ENCODE assay signal across 32 mouse cellular contexts in genomic region chr2:167599917-167600316, GRCm38 (mm10). TPM values are rescaled to one million over a fixed set of nuclear protein-coding genes. Genes with fewer than 3 reads are reported as not detected.
A peak's percentile ranks its signal among the peaks of the same experiment; 100 is the strongest.
DNase-seq lines count a peak whose midpoint lies in the region; ATAC-seq and TF ChIP-seq lines count a peak whose summit lies in the region.
"Had no signal": no experiment of that assay in that cellular context is flagged by ENCODE, and none has a peak within 500 bp of the region (broad histone marks: within the 10 kb centered on the region; RNA-seq: fewer than 3 reads in every experiment).

No protein-coding gene starts in this region.

- H3K27me3 ChIP-seq in limb, embryonic 10.5 days (ENCODE audit: low read depth, poor library complexity, severe bottlenecking) = peaks cover 3% of the 10 kb centered on the region; the same call in 1 of the 2 replicates
- no peaks in the 10 kb centered on the region for H3K27me3 ChIP-seq in lung, postnatal 0 days (replicated peaks; ENCODE audit: insufficient read depth, low read length)

- TF ChIP-seq EP300 in lung, postnatal 0 days (IDR thresholded peaks at IDR 0.05) = no peak

- no peaks in the 10 kb centered on the region for H3K36me3 ChIP-seq in limb, embryonic 10.5 days
- H3K36me3 ChIP-seq in lung, postnatal 0 days (ENCODE audit: insufficient read depth, low read length) = no peaks in the 10 kb centered on the region
- H3K36me3 ChIP-seq: hindbrain, embryonic 13.5 days; limb, embryonic 15.5 days; liver, embryonic 13.5 days; midbrain, embryonic 12.5 days; neural tube, embryonic 13.5 days had no signal

- no peaks in the 10 kb centered on the region for H3K9me3 ChIP-seq in limb, embryonic 10.5 days (replicated peaks)
- no peaks in the 10 kb centered on the region for H3K9me3 ChIP-seq in lung, postnatal 0 days (ENCODE audit: low read length)
- H3K9me3 ChIP-seq: hindbrain, embryonic 13.5 days; limb, embryonic 15.5 days; liver, embryonic 13.5 days; megakaryocyte, embryonic 14.5 days; midbrain, embryonic 12.5 days; neural tube, embryonic 13.5 days had no signal

- TF ChIP-seq CTCF in lung, adult 2 months (IDR thresholded peaks at IDR 0.05; ENCODE audit: insufficient read depth, low read length) = no peak
- TF ChIP-seq CTCF in lung, postnatal 0 days (IDR thresholded peaks at IDR 0.05) = no peak

- H3K9ac ChIP-seq in lung, postnatal 0 days (replicated peaks; ENCODE audit: low read depth) = no peak overlapping the region
- H3K9ac ChIP-seq: hindbrain, embryonic 13.5 days; limb, embryonic 15.5 days; liver, embryonic 13.5 days; midbrain, embryonic 12.5 days; neural tube, embryonic 13.5 days had no signal

- H3K4me1 ChIP-seq in lung, adult 2 months (ENCODE audit: control insufficient read depth, insufficient read depth, low read length) = no peaks in the 10 kb centered on the region; the same call in 1 of the 2 replicates
- peaks cover 96% of the 10 kb centered on the region for H3K4me1 ChIP-seq in limb, embryonic 10.5 days
- H3K4me1 ChIP-seq in lung, postnatal 0 days (ENCODE audit: insufficient read depth, low read depth, low read length) = 0 out of 2 replicates have a peak, but pooled peaks cover 9% of the 10 kb centered on the region

- peak; percentile 7; the same call in 1 of the 2 replicates for TF ChIP-seq POLR2A in lung, adult 2 months (IDR thresholded peaks at IDR 0.05; ENCODE audit: borderline replicate concordance, extremely low read depth, low read depth, low read length)

- H3K27ac ChIP-seq in limb, embryonic 10.5 days = peak overlapping the region; percentile 92
- peak overlapping the region; percentile 91; the same call in 1 of the 2 replicates for H3K27ac ChIP-seq in lung, postnatal 0 days (ENCODE audit: low read length)
- H3K27ac ChIP-seq: hindbrain, embryonic 13.5 days; left cerebral cortex, adult 2 months; limb, embryonic 15.5 days; liver, embryonic 13.5 days; midbrain, embryonic 12.5 days; neural tube, embryonic 13.5 days; stomach, postnatal 0 days had no signal

- ATAC-seq in lung, postnatal 0 days = peak; percentile 38
- ATAC-seq: activated CD4-positive, CD25-positive, alpha-beta regulatory T cell, adult 4 months; forebrain, embryonic 14.5 days; intestine, embryonic 16.5 days had no signal

- H3K4me2 ChIP-seq in lung, postnatal 0 days (replicated peaks; ENCODE audit: low read depth, low read length) = no peak overlapping the region
- H3K4me2 ChIP-seq: heart, embryonic 11.5 days; hindbrain, embryonic 13.5 days; limb, embryonic 15.5 days; liver, embryonic 13.5 days; midbrain, embryonic 12.5 days; neural tube, embryonic 13.5 days had no signal

- H3K4me3 ChIP-seq in lung, adult 2 months (replicated peaks; ENCODE audit: extremely low read depth, low read depth, low read length) = no peak overlapping the region
- no peak overlapping the region for H3K4me3 ChIP-seq in limb, embryonic 10.5 days
- H3K4me3 ChIP-seq in lung, postnatal 0 days (ENCODE audit: low read depth, low read length) = no peak overlapping the region
- H3K4me3 ChIP-seq: erythroblast, embryonic 14.5 days; hindbrain, embryonic 13.5 days; left cerebral cortex, adult 2 months; limb, embryonic 15.5 days; liver, embryonic 13.5 days; megakaryocyte, embryonic 14.5 days; midbrain, embryonic 12.5 days; neural tube, embryonic 13.5 days had no signal

- 76% methylated on average over 6 of the region's 6 CpGs for WGBS in lung, adult 2 months
- 79% methylated on average over 6 of the region's 6 CpGs for WGBS in limb, embryonic 10.5 days
- WGBS in lung, postnatal 0 days = 67% methylated on average over 6 of the region's 6 CpGs

- DNase-seq in lung, adult 2 months = no peak
- no peak for DNase-seq in lung, adult 18-20 months
- no peak for DNase-seq in limb, embryonic 10.5 days (ENCODE audit: low spot score)
- DNase-seq in lung, postnatal 0 days (ENCODE audit: low spot score) = peak; percentile 62
- DNase-seq in lung, postnatal 4 days = peak; percentile 65 to 86
- no peak for DNase-seq in layer of hippocampus, postnatal 14 days (ENCODE audit: low spot score in 2 of 2)
- DNase-seq in testis, postnatal 10 days (ENCODE audit: low spot score) = no peak
- no peak for DNase-seq in left cerebral cortex, adult 11 months (ENCODE audit: low spot score)
- DNase-seq: adrenal gland, adult 2 months; adrenal gland, postnatal 36 days; B cell, adult 2 months; cerebellum, adult 2 months; cerebellum, postnatal 14 days; gastrocnemius, postnatal 14 days; heart, postnatal 36 days; kidney, adult 9 months; liver, embryonic 13.5 days; right cerebral cortex, postnatal 4 days; thymus, adult 2 months; thymus, postnatal 4 days had no signal

RNA-seq across cellular contexts. Expression of gene Ube2v1, which starts 32.0 kb away (rescaled TPM):
- 102 and 135 TPM in 2 replicates for polyA plus RNA-seq in lung, adult 2 months (2012; rRNA removed)
- 375 and 404 TPM in 2 replicates for polyA plus RNA-seq in limb, embryonic 10.5 days (2016; fragmentation: Nextera tagmentation; extraction: Ambion mirVana)
- polyA plus RNA-seq in lung, postnatal 0 days (2015; fragmentation: Nextera tagmentation; extraction: Ambion mirVana) = 166 and 184 TPM in 2 replicates
- 100 to 1,000 TPM; 242 to 247 TPM for total RNA-seq in layer of hippocampus, postnatal 14 days (2021)

Comparison
In these comparisons a context has a peak if more than half of its experiments do, and no peak if none do; other contexts are left out.
1. DNase-seq: peak in lung, postnatal 0 days (single experiment) and lung, postnatal 4 days (2 of 2); none in lung, adult 2 months (single experiment), lung, adult 18-20 months (0 of 2), limb, embryonic 10.5 days (single experiment), layer of hippocampus, postnatal 14 days (0 of 2), testis, postnatal 10 days (single experiment) and left cerebral cortex, adult 11 months (single experiment).